Mouse (Mus musculus) hindbrain, embryonic 11.5 days (tissue): Measurements from ENCODE around the gene Ppm1h. TPM values are rescaled to one million over a fixed set of nuclear protein-coding genes. Genes with fewer than 3 reads are reported as not detected.

Source experiments
- ATAC-seq: fragments of 200-750 bp; cut with Nextera tagmentation; 2 replicates; pipeline ENCODE4 v1.8.0; 2017; ENCODE audit warnings: mild to moderate bottlenecking, moderate TSS enrichment, moderate library complexity; ENCODE audit not compliant: low FRiP score
- DNase-seq: peaks from one replicate; pipeline ENCODE4 v3.0.0-alpha.2; 2015; ENCODE audit warnings: low spot score
- H3K27ac ChIP-seq: fragments of 300-500 bp; sonication (generic); 2 replicates; pipeline ENCODE4 v1.5.1; 2014; ENCODE audit warnings: mild to moderate bottlenecking, low read depth, low read length
- H3K27me3 ChIP-seq: fragments of 300-500 bp; sonication (generic); 2 replicates; pipeline ENCODE4 v1.6.1; 2014; ENCODE audit warnings: mild to moderate bottlenecking, low read length, moderate library complexity, mixed read lengths; ENCODE audit not compliant: control insufficient read depth, insufficient read depth
- H3K36me3 ChIP-seq: fragments of 300-500 bp; sonication (generic); 2 replicates; pipeline ENCODE4 v1.6.1; 2014; ENCODE audit warnings: mild to moderate bottlenecking, low read length, moderate library complexity, mixed read lengths; ENCODE audit not compliant: control insufficient read depth, insufficient read depth
- H3K4me1 ChIP-seq: fragments of 300-500 bp; sonication (generic); replicated peaks from 2 replicates; pipeline ENCODE4 v1.6.1; 2014; ENCODE audit warnings: low read length, mixed read lengths; ENCODE audit not compliant: control insufficient read depth, insufficient read depth
- H3K4me2 ChIP-seq: fragments of 300-500 bp; sonication (generic); replicated peaks from 2 replicates; pipeline ENCODE4 v1.6.1; 2014; ENCODE audit warnings: mild to moderate bottlenecking, low read depth, low read length
- H3K4me3 ChIP-seq: fragments of 300-500 bp; sonication (generic); 2 replicates; pipeline ENCODE4 v1.5.1; 2014; ENCODE audit warnings: low read depth, low read length
- H3K9ac ChIP-seq: fragments of 300-500 bp; sonication (generic); 2 replicates; pipeline ENCODE4 v1.6.1; 2014; ENCODE audit warnings: low read depth, low read length
- H3K9me3 ChIP-seq: fragments of 300-500 bp; sonication (generic); 2 replicates; pipeline ENCODE4 v1.6.1; 2016; ENCODE audit warnings: low read length; ENCODE audit not compliant: control insufficient read depth
- WGBS: fragments of 180-500 bp; shearing (Covaris S2); extraction: QIAGEN DNeasy Blood & Tissue Kit; methylation state at CpG from one replicate; pipeline ENCODE4 v1.1.7; 2014; 5-methylcytosine and 5-hydroxymethylcytosine counted together
- polyA plus RNA-seq: library from polyadenylated mRNA; unstranded; fragments of >200 nt; fragmentation: Nextera tagmentation; extraction: Ambion mirVana; gene quantifications from 2 replicates; pipeline ENCODE4 v1.2.1, GENCODE M21; 2014

Gene Ppm1h
- polyA plus RNA-seq, 1 experiment from 2014 or later = 9.7 TPM

DNA sequence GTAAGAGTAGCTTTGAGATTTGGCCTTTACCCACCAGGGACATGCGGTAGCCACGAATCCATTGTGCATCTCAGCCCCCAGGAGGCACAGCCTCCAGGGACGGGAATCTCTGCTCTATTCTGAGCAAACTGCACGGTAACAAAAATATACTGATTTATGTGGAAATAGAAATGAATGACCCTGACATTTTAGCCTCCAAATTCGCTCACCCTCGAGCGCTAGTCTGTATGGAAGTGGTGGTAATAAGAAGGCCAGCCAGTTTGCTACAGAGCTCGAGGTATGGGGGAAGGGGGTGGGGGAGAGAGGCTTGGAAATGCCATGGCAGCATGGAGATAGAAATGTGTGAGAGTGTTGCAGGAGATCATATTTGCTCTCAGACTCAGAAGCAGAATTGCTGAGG lies 37.7 kb downstream of the Ppm1h start:
- H3K36me3 ChIP-seq = no peaks in the 10 kb centered on the region
- 65% methylated on average over 8 of the region's 8 CpGs for WGBS
- H3K9ac ChIP-seq = no peak overlapping the region
- 0 out of 2 replicates have a peak, but pooled peaks cover 2% of the 10 kb centered on the region for H3K4me1 ChIP-seq
- H3K9me3 ChIP-seq = no peaks in the 10 kb centered on the region
- no peak overlapping the region for H3K27ac ChIP-seq
- ATAC-seq (no peak), DNase-seq (no peak)
- H3K4me3 ChIP-seq = no peak overlapping the region
- no peaks in the 10 kb centered on the region for H3K27me3 ChIP-seq
- no peak overlapping the region for H3K4me2 ChIP-seq

DNA sequence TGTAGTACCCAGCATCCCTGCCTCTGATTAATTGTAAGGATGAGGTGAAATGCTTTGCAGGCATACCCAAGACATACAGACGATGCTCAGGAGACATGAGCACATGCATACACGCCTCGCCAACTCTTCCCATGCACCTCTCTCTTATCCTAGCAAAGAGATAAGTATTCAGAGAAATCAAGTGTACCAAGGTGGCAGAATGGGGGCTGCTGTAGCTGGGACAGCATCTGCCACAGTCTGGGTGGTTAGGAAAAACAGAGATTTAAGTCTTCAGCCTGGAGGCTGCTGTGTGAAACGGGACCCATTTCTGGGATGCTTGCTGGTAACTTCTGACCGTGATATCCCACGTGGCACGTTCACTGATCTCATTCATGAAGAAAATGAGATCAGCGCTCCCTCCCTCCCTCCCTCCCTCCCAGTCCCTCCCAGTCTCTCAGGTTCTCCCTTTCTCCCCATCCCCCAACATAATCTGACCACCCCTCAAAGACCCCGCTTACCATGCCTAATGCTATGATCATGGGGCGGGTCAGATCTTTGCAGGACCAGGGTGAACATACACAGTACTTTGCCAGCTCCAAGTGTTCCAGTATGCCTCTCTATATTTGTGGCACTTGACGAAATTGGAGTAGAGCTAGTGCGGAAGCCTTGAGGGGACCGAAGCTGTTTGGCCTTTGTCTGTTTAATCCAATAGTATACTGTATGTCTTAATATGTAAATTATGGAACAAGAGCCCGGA lies 38.3 kb downstream of the Ppm1h start:
- H3K27ac ChIP-seq = no peak overlapping the region
- H3K9me3 ChIP-seq = no peaks in the 10 kb centered on the region

DNA sequence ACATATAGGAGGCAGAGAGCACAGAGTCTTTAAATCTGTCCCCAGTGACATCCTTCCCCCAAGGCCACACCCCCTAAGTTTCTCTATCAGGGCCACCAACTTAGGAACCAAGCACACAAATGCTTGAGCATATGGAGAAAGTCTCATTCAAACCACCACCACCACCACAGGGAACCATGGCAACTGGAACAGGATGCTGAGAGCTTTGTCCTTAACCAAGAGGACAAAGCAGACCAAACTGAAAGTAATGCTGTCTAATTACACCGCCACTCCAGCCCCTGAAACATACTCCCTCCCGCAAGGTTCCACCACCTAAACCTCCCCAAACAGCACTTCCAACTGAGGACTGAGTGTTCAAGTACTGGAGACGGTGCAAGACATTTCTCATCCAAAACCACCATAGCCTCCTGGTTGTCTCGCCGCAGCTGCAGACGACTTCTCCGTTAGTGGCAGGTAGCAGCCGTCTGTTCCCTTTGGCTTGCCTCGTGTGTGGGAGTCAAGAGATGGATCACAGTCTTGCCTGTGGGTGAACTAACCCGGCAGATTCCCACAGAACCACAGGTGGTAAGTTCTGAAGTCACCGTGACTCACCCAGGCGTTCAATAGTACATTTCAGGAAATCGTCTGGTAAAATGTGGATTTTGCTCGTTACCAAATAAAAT lies 39.3 kb downstream of the Ppm1h start:
- Histone ChIP-seq H3K36me3 (no peaks in the 10 kb centered on the region), H3K4me2 (no peak overlapping the region), H3K4me1 (0 out of 2 replicates have a peak, but pooled peaks cover 2% of the 10 kb centered on the region), H3K27ac (no peak overlapping the region), H3K9ac (no peak overlapping the region), H3K27me3 (no peaks in the 10 kb centered on the region), H3K9me3 (no peaks in the 10 kb centered on the region), H3K4me3 (no peak overlapping the region)
- ATAC-seq (no peak), DNase-seq (peak; percentile 28)
- WGBS = 77% methylated on average over 14 of the region's 14 CpGs

More for the DNA sequence above, 38.3 kb downstream of the Ppm1h start:
- ATAC-seq (no peak), DNase-seq (no peak)
- Histone ChIP-seq H3K4me1 (0 out of 2 replicates have a peak, but pooled peaks cover 2% of the 10 kb centered on the region), H3K27me3 (no peaks in the 10 kb centered on the region), H3K9ac (no peak overlapping the region), H3K36me3 (no peaks in the 10 kb centered on the region), H3K4me3 (no peak overlapping the region), H3K4me2 (no peak overlapping the region)
- WGBS = 80% methylated on average over 14 of the region's 14 CpGs

DNA sequence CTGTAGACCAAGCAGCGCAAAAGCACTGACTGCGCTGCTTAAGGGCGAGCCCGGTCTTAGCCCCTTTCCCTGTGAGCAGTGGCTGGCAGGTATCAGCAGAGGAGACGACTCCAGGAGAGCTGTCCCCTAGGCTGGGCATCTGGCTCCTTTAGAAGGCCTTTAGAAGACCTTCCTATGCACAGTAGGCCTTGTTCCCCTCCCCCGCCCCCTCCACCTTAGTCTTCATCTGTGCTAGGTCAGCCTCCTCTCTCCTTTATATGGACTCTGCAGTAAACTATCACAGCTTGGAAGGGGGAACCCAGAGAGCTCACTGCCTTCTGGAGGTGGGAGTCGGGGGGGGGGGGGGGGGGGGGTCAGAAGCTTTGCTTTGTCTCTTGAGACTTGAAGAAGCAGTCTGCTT lies 40.4 kb downstream of the Ppm1h start:
- H3K4me2 ChIP-seq = no peak overlapping the region
- no peak overlapping the region for H3K27ac ChIP-seq
- WGBS = 80% methylated on average over 6 of the region's 7 CpGs
- DNase-seq (no peak), ATAC-seq (no peak)
- H3K4me3 ChIP-seq = no peak overlapping the region
- 0 out of 2 replicates have a peak, but pooled peaks cover 2% of the 10 kb centered on the region for H3K4me1 ChIP-seq
- H3K9me3 ChIP-seq = no peaks in the 10 kb centered on the region
- no peaks in the 10 kb centered on the region for H3K36me3 ChIP-seq
- H3K9ac ChIP-seq = no peak overlapping the region
- H3K27me3 ChIP-seq = no peaks in the 10 kb centered on the region

DNA sequence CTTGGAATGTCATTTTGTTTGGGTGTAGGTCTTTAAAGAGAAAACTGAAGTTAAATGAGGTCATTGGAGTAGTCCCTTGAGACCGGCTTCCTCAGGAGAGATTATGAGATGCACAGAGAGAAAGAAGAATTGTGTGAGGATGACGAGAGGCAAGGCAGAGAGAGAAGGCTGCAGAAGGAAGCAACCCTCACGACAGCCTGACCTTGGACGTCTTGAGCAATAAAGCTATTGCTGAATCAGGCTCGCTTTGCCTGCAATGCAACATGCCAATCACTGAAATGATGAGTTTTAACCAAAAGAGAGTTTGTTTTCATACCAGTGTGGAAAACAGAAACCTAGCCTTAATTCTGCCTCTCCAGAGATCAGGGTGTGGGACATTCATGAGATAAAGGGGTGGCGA lies 43.5 kb downstream of the Ppm1h start:
- Histone ChIP-seq H3K9me3 (no peaks in the 10 kb centered on the region), H3K36me3 (no peaks in the 10 kb centered on the region), H3K4me1 (0 out of 2 replicates have a peak, but pooled peaks cover 2% of the 10 kb centered on the region), H3K4me2 (no peak overlapping the region), H3K9ac (no peak overlapping the region), H3K4me3 (no peak overlapping the region), H3K27me3 (no peaks in the 10 kb centered on the region), H3K27ac (no peak overlapping the region)
- ATAC-seq (no peak), DNase-seq (no peak)
- 88% methylated on average over 6 of the region's 6 CpGs for WGBS

DNA sequence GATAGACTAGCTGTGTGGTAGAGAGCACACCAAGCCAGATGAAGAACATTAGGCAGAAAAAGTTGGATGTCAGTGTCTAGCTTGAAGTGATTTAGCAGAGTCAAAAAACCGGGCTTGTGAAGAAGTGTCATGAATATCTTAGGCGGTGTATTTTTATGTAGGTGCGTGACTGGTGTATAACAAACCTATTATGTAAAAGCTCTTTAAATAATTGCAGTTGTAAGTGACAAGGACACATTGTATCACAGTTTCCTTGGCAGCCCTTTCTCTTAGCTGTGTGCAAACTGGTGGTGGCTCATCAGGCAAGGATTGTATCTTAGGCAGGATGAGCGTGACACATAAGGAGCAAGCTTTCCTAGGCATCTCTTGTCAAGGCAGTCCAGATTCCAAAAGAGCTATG lies 46.1 kb downstream of the Ppm1h start:
- no peaks in the 10 kb centered on the region for H3K27me3 ChIP-seq
- DNase-seq (no peak), ATAC-seq (no peak)
- H3K9me3 ChIP-seq = no peaks in the 10 kb centered on the region
- no peaks in the 10 kb centered on the region for H3K36me3 ChIP-seq
- H3K4me1 ChIP-seq = no peaks in the 10 kb centered on the region
- 87% methylated on average over 4 of the region's 4 CpGs for WGBS
- H3K4me3 ChIP-seq = no peak overlapping the region
- H3K27ac ChIP-seq = no peak overlapping the region
- no peak overlapping the region for H3K9ac ChIP-seq
- no peak overlapping the region for H3K4me2 ChIP-seq

DNA sequence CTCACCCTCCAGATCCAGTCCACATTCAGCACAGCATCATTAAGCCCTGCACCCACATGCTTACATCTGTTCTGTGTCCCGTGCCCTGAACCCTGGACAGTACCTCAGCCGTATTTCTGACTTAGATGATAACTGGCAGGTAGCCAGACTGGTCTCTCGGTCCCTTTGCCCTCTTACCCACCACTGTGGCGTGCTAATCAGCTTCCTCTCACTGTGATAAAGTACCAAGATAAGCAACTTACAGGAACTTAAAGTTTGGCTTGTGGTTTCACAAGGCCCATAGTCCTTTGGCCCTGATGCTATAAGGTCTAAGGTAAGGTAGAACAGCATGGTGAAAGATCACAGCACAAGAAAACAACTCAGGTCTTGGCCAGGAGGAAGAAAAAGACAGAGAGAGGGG lies 48.7 kb downstream of the Ppm1h start:
- ATAC-seq = no peak
- 79% methylated on average over 4 of the region's 4 CpGs for WGBS

DNA sequence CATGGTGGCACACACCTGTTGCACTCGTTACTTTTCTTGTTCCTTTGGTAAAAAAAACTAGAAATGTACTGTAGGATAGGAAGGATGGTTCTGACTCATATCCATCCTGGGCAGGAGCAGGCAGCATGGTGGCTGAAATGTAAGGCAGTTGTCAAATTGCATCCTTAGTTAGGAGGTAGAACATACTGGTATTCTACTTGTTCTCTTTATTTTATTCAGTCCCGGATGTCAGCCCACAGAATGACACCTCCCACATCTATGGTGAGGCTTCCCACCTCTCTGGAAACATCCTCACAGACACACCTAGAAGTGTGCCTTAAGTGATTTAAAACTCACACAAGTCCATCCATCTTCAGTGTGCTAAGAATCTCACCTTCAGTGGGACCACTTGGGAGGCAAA lies 49.6 kb downstream of the Ppm1h start:
- H3K27ac ChIP-seq = no peak overlapping the region
- no peak overlapping the region for H3K4me2 ChIP-seq
- ATAC-seq (no peak), DNase-seq (no peak)
- no peaks in the 10 kb centered on the region for H3K9me3 ChIP-seq
- H3K4me3 ChIP-seq = no peak overlapping the region
- no peaks in the 10 kb centered on the region for H3K27me3 ChIP-seq
- no peaks in the 10 kb centered on the region for H3K4me1 ChIP-seq
- no peak overlapping the region for H3K9ac ChIP-seq
- no peaks in the 10 kb centered on the region for H3K36me3 ChIP-seq
- WGBS = 85% methylated on average over 2 of the region's 2 CpGs

More for the DNA sequence above, 48.7 kb downstream of the Ppm1h start:
- Histone ChIP-seq H3K4me3 (no peak overlapping the region), H3K36me3 (no peaks in the 10 kb centered on the region), H3K9me3 (no peaks in the 10 kb centered on the region), H3K4me2 (no peak overlapping the region), H3K27me3 (no peaks in the 10 kb centered on the region), H3K4me1 (no peaks in the 10 kb centered on the region), H3K9ac (no peak overlapping the region), H3K27ac (no peak overlapping the region)
- DNase-seq = no peak

DNA sequence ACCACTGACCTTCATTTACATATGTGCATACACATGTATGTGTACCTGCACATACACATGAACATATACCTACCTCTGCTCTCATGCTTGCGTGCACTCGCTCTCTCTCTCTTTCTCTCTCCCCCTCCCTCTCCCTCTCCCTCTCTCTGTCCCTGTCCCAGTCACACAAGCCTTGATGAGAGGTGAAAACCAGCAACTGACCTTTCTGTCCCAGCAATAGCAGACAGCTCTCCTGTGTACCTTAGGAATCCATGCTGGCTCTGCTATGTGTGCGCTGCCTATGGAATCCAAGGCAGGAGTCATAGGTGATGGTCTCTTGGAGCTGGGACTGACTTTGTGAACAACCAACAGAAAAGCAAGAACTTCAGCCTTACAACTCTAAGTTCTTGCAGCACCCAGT lies 53.6 kb downstream of the Ppm1h start:
- WGBS = 98% methylated on average over 3 of the region's 3 CpGs
- no peak for ATAC-seq
- no peak overlapping the region for H3K9ac ChIP-seq
- no peak overlapping the region for H3K27ac ChIP-seq
- no peaks in the 10 kb centered on the region for H3K9me3 ChIP-seq
- H3K4me1 ChIP-seq = no peaks in the 10 kb centered on the region
- no peaks in the 10 kb centered on the region for H3K27me3 ChIP-seq
- DNase-seq = no peak
- no peaks in the 10 kb centered on the region for H3K36me3 ChIP-seq
- H3K4me2 ChIP-seq = no peak overlapping the region
- H3K4me3 ChIP-seq = no peak overlapping the region
